Mouse (Mus musculus): ENCODE measurements around the gene Ap2a2. TPM values are rescaled to one million over a fixed set of nuclear protein-coding genes. Genes with fewer than 3 reads are reported as not detected.
A peak's percentile ranks its signal among the peaks of the same experiment; 100 is the strongest.
"Not testable (repeated sequence)": the region's sequence is repeated elsewhere in the genome, so short reads cannot be mapped to it uniquely, and the experiment has no call there.

Ap2a2 gene
- polyA plus RNA-seq, 1 experiment from 2014 or later = 70.3 TPM

DNA sequence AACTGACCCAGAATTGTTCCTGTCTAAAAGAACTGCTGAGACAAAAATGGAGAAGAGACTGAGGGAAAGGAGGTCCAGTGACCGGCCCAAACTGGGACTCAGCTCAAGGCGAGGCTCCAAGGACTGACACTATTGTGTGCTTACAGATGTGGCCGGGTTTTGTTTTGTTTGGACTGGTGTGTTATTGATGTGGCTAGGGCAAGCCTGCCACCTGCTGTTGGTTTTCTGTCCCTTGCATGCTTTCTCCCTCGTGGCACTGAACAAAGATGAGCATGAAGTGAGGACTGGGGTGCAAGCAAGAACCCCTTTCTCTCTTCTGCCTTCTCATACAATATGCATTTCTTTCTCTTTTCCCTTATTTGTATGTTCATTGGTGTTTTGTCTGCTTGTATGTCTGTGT lies 104.2 kb downstream of the Ap2a2 start:
- no peak overlapping the region for H3K4me3 ChIP-seq (ENCODE audit: low read depth, low read length)
- peak; percentile 53 for DNase-seq (ENCODE audit: low spot score)
- ATAC-seq (ENCODE audit: insufficient number of reproducible peaks, low FRiP score, low TSS enrichment, low read depth) = no peak

DNA sequence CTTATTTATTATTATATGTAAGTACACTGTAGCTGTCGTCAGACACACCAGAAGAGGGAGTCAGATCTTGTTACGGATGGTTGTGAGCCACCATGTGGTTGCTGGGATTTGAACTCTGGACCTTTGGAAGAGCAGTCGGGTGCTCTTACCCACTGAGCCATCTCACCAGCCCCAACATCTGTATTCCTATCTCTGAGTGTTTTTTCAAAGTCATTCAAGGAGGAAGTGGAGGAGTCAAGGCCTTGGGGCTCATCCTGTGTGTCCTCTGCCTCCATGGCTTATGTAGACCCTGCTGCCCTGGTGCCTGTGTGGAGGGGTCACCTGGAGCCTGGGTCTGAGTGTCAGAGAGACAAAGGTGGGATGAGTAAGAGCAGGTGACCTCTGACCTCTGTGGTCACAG lies 107.1 kb downstream of the Ap2a2 start:
- H3K27me3 ChIP-seq (ENCODE audit: control insufficient read depth, insufficient read depth, low read length); H3K36me3 ChIP-seq (ENCODE audit: control insufficient read depth, insufficient read depth, low read length); H3K9me3 ChIP-seq (ENCODE audit: control insufficient read depth, low read length); H3K4me3 ChIP-seq (ENCODE audit: low read depth, low read length); DNase-seq (ENCODE audit: low spot score); H3K4me2 ChIP-seq (ENCODE audit: low read depth, severe bottlenecking); H3K9ac ChIP-seq (ENCODE audit: low read length); ATAC-seq (ENCODE audit: insufficient number of reproducible peaks, low FRiP score, low TSS enrichment, low read depth); H3K27ac ChIP-seq (replicated peaks; ENCODE audit: low read depth, low read length); H3K4me1 ChIP-seq (ENCODE audit: control insufficient read depth, insufficient read depth, low read length): not testable (repeated sequence)
- 86% methylated on average over 3 of the region's 3 CpGs for WGBS

More for the DNA sequence above, 104.2 kb downstream of the Ap2a2 start:
- WGBS = 27% methylated on average over 4 of the region's 4 CpGs
- Histone ChIP-seq H3K36me3 (ENCODE audit: control insufficient read depth, insufficient read depth, low read length) (no peaks in the 10 kb centered on the region), H3K27me3 (ENCODE audit: control insufficient read depth, insufficient read depth, low read length) (no peaks in the 10 kb centered on the region), H3K9me3 (ENCODE audit: control insufficient read depth, low read length) (no peaks in the 10 kb centered on the region), H3K4me2 (ENCODE audit: low read depth, severe bottlenecking) (no peak overlapping the region), H3K4me1 (ENCODE audit: control insufficient read depth, insufficient read depth, low read length) (no peaks in the 10 kb centered on the region), H3K9ac (ENCODE audit: low read length) (no peak overlapping the region), H3K27ac (replicated peaks; ENCODE audit: low read depth, low read length) (no peak overlapping the region)

GRCm38 (mm10) chr7:141670999-141671398 lies 109.0 kb downstream of the Ap2a2 start:
- H3K27me3 ChIP-seq (ENCODE audit: control insufficient read depth, insufficient read depth, low read length) = no peaks in the 10 kb centered on the region
- WGBS = 89% methylated on average over 4 of the region's 4 CpGs

DNA sequence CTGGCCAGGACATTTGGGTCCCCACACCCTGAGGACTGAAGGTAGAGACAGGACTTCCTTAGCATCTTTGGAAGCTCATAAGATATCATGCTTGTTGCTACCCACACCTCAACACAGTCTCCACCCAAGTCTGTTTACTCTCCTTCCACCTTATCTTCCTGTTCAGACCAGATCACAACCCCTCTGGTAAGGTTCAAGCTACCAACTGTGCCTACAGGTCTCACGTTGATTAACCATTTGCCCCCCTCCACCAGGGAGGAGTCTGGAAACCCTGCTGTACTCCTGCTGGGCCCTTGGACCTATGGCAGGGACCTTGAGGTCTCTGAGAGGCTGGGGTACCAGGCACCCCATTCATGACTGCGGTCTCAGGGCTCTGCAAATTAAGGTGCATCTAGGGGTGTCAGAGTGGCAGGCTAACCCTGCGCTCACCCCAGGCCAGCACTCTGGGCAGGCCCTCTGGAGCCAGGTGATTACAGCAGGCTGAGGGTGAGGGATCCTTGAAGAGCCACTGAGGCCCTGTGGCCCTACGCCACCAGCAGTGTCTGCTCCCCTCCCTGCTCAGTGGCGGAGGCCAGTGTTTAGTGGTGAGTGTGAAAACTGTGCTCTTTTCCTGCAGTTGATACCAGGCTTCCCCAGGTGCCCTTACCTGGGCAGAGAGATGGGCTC lies 109.8 kb downstream of the Ap2a2 start:
- no peak overlapping the region for H3K4me2 ChIP-seq (ENCODE audit: low read depth, severe bottlenecking)
- no peak for DNase-seq (ENCODE audit: low spot score)
- H3K9me3 ChIP-seq (ENCODE audit: control insufficient read depth, low read length) = no peaks in the 10 kb centered on the region
- H3K36me3 ChIP-seq (ENCODE audit: control insufficient read depth, insufficient read depth, low read length) = no peaks in the 10 kb centered on the region
- 87% methylated on average over 5 of the region's 5 CpGs for WGBS
- H3K4me1 ChIP-seq (ENCODE audit: control insufficient read depth, insufficient read depth, low read length) = no peaks in the 10 kb centered on the region
- no peak overlapping the region for H3K4me3 ChIP-seq (ENCODE audit: low read depth, low read length)
- ATAC-seq (ENCODE audit: insufficient number of reproducible peaks, low FRiP score, low TSS enrichment, low read depth) = no peak
- no peak overlapping the region for H3K27ac ChIP-seq (replicated peaks; ENCODE audit: low read depth, low read length)
- H3K27me3 ChIP-seq (ENCODE audit: control insufficient read depth, insufficient read depth, low read length) = no peaks in the 10 kb centered on the region
- no peak overlapping the region for H3K9ac ChIP-seq (ENCODE audit: low read length)

More at GRCm38 (mm10) chr7:141670999-141671398, 109.0 kb downstream of the Ap2a2 start:
- Histone ChIP-seq H3K9me3 (ENCODE audit: control insufficient read depth, low read length) (no peaks in the 10 kb centered on the region), H3K9ac (ENCODE audit: low read length) (no peak overlapping the region), H3K27ac (replicated peaks; ENCODE audit: low read depth, low read length) (no peak overlapping the region), H3K4me3 (ENCODE audit: low read depth, low read length) (no peak overlapping the region), H3K4me1 (ENCODE audit: control insufficient read depth, insufficient read depth, low read length) (no peaks in the 10 kb centered on the region), H3K4me2 (ENCODE audit: low read depth, severe bottlenecking) (no peak overlapping the region), H3K36me3 (ENCODE audit: control insufficient read depth, insufficient read depth, low read length) (no peaks in the 10 kb centered on the region)
- DNase-seq (ENCODE audit: low spot score) = no peak
- no peak for ATAC-seq (ENCODE audit: insufficient number of reproducible peaks, low FRiP score, low TSS enrichment, low read depth)

DNA sequence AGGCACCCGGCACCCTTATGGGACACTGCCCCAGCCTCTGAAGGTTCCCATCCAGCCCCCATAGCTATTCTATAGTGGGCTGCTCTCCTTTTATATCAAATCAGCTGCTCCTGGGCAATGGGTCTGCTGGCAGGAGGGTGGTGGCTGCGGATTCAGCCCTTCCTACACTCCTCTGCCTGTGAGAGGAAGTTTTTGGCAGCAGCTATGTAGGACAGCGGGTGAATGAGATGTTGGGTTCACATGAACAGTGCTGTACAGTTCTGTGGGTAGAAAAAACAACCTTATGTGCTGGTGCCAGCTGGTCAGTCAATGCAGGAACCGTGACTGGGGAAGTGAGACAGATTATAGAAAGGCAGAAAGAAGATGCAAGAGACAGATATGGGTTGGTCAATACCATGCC lies 116.9 kb downstream of the Ap2a2 start:
- ATAC-seq (ENCODE audit: insufficient number of reproducible peaks, low FRiP score, low TSS enrichment, low read depth) (no peak), DNase-seq (ENCODE audit: low spot score) (no peak)
- H3K27me3 ChIP-seq (ENCODE audit: control insufficient read depth, insufficient read depth, low read length) = no peaks in the 10 kb centered on the region
- 85% methylated on average over 4 of the region's 4 CpGs for WGBS
- no peaks in the 10 kb centered on the region for H3K36me3 ChIP-seq (ENCODE audit: control insufficient read depth, insufficient read depth, low read length)
- H3K4me2 ChIP-seq (ENCODE audit: low read depth, severe bottlenecking) = no peak overlapping the region
- no peak overlapping the region for H3K27ac ChIP-seq (replicated peaks; ENCODE audit: low read depth, low read length)
- H3K9ac ChIP-seq (ENCODE audit: low read length) = no peak overlapping the region
- no peaks in the 10 kb centered on the region for H3K9me3 ChIP-seq (ENCODE audit: control insufficient read depth, low read length)
- no peak overlapping the region for H3K4me3 ChIP-seq (ENCODE audit: low read depth, low read length)
- no peaks in the 10 kb centered on the region for H3K4me1 ChIP-seq (ENCODE audit: control insufficient read depth, insufficient read depth, low read length)

Small RNAs within 50 kb of the gene (microRNA-seq; reads per million reads assigned to microRNA genes)
- gene Mir7063 = 1.2 reads per million

Other genes with a start within 250 kb of the Ap2a2 start
- 59.3 and 64.6 TPM in 2 replicates for gene Deaf1, start 234.5 kb upstream of the Ap2a2 start, polyA plus RNA-seq (2014; fragmentation: Nextera tagmentation; extraction: Ambion mirVana)
- 29.5 and 30.2 TPM in 2 replicates for gene Tmem80, start 234.4 kb upstream of the Ap2a2 start, polyA plus RNA-seq (2014; fragmentation: Nextera tagmentation; extraction: Ambion mirVana)
- gene Eps8l2, start 223.3 kb upstream of the Ap2a2 start, polyA plus RNA-seq (2014; fragmentation: Nextera tagmentation; extraction: Ambion mirVana) = 2.6 and 2.8 TPM in 2 replicates
- 306 and 317 TPM in 2 replicates for gene Taldo1, start 170.0 kb upstream of the Ap2a2 start, polyA plus RNA-seq (2014; fragmentation: Nextera tagmentation; extraction: Ambion mirVana)
- gene Gatd1, start 148.0 kb upstream of the Ap2a2 start, polyA plus RNA-seq (2014; fragmentation: Nextera tagmentation; extraction: Ambion mirVana) = 52.2 TPM in 2 replicates
- 2.7 and 3.2 TPM in 2 replicates for gene Cend1, start 132.7 kb upstream of the Ap2a2 start, polyA plus RNA-seq (2014; fragmentation: Nextera tagmentation; extraction: Ambion mirVana)
- 34.8 and 37.1 TPM in 2 replicates for gene Slc25a22, start 124.3 kb upstream of the Ap2a2 start, polyA plus RNA-seq (2014; fragmentation: Nextera tagmentation; extraction: Ambion mirVana)
- 15.7 and 18.3 TPM in 2 replicates for gene Pidd1, start 118.1 kb upstream of the Ap2a2 start, polyA plus RNA-seq (2014; fragmentation: Nextera tagmentation; extraction: Ambion mirVana)
- 1,271 and 1,319 TPM in 2 replicates for gene Rplp2, start 114.8 kb upstream of the Ap2a2 start, polyA plus RNA-seq (2014; fragmentation: Nextera tagmentation; extraction: Ambion mirVana)
- gene Pnpla2, start 107.0 kb upstream of the Ap2a2 start, polyA plus RNA-seq (2014; fragmentation: Nextera tagmentation; extraction: Ambion mirVana) = 11.3 and 12.5 TPM in 2 replicates
- gene Cracr2b, start 101.1 kb upstream of the Ap2a2 start, polyA plus RNA-seq (2014; fragmentation: Nextera tagmentation; extraction: Ambion mirVana) = 5.3 and 6.8 TPM in 2 replicates
- 27.2 and 35.7 TPM in 2 replicates for gene Cd151, start 94.8 kb upstream of the Ap2a2 start, polyA plus RNA-seq (2014; fragmentation: Nextera tagmentation; extraction: Ambion mirVana)
- 70.9 and 73.3 TPM in 2 replicates for gene Polr2l, start 87.0 kb upstream of the Ap2a2 start, polyA plus RNA-seq (2014; fragmentation: Nextera tagmentation; extraction: Ambion mirVana)
- 21.2 and 22.3 TPM in 2 replicates for gene Tspan4, start 86.9 kb upstream of the Ap2a2 start, polyA plus RNA-seq (2014; fragmentation: Nextera tagmentation; extraction: Ambion mirVana)
- 24.6 and 27.4 TPM in 2 replicates for gene Chid1, start 22.3 kb upstream of the Ap2a2 start, polyA plus RNA-seq (2014; fragmentation: Nextera tagmentation; extraction: Ambion mirVana)
- gene Muc6, start 93.1 kb downstream of the Ap2a2 start, polyA plus RNA-seq (2014; fragmentation: Nextera tagmentation; extraction: Ambion mirVana) = 0.17 and 0.23 TPM in 2 replicates
- gene Muc2, start 128.2 kb downstream of the Ap2a2 start, polyA plus RNA-seq (2014; fragmentation: Nextera tagmentation; extraction: Ambion mirVana) = 0.27 and 0.56 TPM in 2 replicates
- gene Muc5ac, start 226.8 kb downstream of the Ap2a2 start, polyA plus RNA-seq (2014; fragmentation: Nextera tagmentation; extraction: Ambion mirVana) = not detected in 2 replicates

All from limb, embryonic 11.5 days (tissue).